Mouse (Mus musculus): ENCODE results near the gene Ldlrap1. TPM values are rescaled to one million over a fixed set of nuclear protein-coding genes. Genes with fewer than 3 reads are reported as not detected.

The Ldlrap1 gene
- total RNA-seq, 1 experiment from 2014 or later: 25.7 TPM

DNA sequence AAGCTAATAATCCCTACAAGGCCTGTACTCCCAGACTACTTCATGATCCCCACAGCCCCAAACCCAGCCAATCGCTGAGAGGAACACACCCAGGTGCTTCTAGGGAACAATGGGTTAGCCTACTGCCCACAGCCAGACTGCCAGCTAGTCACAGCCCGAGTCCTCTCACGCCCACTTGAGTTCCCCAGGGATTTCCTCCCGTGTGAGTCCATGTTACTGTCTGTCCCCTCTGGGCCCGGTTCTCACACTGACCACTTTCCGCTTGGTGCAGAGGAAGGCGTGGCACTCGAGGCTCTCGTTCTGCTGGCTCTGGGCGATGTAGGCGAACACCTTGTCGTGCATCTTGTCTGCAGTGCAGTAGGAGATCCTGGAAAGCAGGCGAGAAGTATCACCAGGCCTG, 12.9 kb downstream of the Ldlrap1 start:
- no peak for ATAC-seq (ENCODE audit: extremely low read depth, insufficient number of reproducible peaks, low FRiP score, poor library complexity, severe bottlenecking)

DNA sequence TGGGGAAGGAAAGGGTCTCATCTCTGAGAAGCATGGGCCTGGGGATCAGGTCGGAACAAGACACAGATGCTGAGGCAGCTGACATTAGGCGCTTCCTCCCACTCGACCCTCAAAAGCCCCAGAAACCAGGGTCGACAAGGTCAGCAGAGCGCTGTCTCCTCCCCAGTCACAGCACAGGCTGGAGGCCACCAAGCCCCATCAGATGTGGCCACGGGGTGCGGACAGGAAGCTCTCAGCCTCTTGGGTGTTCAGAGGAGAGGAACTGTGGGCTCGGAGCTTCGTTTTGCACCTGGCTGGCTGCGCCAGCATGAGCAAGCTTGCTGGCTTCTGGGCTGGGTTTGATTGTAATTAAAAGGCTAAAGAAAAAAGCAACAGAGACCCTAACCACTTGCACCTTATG, 13.5 kb downstream of the Ldlrap1 start:
- no peak for ATAC-seq (ENCODE audit: extremely low read depth, insufficient number of reproducible peaks, low FRiP score, poor library complexity, severe bottlenecking)

DNA sequence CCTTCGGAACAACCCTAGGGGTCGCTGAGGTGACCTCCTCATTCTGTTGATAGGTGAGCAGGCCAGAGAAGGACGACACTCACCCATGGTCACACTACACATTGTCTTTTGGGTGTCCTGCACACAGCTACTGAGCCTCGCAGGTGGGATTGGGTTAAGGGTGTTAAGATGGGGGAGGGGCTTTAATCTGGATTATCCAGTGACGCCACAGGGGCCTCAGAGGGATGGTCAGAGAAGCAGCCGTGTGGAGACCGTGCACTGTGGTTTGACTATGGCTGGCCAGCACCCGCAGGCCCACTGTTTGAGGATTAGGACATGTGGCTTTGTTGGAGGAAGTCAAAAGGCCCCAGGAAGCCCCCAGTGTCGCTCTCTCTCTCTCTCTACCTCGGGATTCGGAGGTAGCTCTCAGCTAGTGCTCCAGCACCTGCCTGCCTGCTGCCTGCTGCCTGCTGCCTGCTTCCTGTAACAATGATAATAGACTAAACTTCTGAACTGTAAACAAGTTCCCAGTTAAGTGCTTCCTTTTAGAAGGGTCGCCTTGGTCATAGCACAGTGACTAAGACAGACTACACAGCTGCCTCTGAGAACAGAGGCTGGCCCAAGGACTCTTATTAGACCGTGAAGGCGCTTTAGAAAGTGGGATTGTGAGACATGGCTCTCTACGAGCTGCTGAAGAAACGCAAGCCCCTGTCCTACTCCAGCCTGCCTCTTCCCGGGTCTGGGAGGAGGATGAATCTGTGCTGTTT, 14.1 kb downstream of the Ldlrap1 start:
- peak; percentile 3; the same call in 1 of the 2 replicates for ATAC-seq (ENCODE audit: extremely low read depth, insufficient number of reproducible peaks, low FRiP score, poor library complexity, severe bottlenecking)

DNA sequence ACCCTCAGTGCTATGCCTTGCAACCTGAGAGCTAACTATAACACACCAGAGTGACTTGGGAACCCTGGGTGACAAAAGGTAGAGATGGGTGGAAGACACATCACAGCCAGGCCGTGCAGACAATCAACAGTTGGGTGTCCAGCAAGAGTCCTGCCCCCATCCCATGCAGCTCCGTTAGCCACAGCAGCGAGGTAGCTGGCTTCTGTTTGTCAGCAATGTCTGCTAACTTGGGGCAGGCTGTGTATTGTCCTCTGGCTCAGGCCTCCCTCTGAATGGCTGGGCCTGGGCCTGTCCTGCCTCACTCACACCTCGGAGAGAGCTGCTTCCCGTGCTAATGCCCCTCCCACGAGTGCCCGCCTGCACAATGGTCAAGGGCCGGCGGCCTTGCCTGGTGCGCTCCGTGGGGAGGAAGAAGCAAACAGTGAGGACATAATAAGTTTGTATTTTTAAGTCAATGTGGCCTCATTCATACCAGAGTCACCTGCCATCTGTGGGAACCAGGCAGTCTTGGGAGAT, 14.9 kb downstream of the Ldlrap1 start:
- no peak for ATAC-seq (ENCODE audit: extremely low read depth, insufficient number of reproducible peaks, low FRiP score, poor library complexity, severe bottlenecking)

DNA sequence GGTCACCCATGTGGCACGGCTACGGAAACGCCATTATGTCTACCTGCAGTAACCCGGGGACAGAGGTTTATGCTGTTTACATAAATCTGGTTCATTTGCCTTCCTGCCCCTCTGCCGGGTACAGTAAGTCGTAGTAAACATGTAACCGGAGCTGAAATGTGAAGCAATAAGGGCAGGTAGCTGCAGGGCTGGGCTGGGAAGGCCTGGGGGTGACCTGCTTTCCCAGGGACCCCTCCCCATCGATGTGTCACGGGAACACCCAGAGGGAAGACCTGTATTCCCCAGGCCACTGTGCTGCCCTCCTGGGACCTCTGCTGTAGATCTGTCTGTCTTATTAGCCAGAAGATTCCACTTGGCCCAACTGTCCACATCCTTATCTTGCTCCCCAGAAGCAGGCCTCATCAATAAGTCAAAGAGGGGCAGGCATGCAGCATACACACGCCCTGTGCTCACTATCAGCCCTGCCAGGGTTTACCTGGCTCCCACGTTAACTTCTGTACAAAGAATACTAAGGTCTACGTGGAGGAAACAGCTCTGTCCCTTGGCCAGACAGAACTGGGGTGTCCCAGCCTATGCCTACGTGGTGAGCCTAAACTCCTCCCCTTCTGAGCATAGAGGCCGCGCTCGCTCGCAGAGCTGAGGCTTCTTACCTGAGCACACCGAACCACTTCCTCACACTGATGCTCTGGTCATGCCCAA, 16.0 kb downstream of the Ldlrap1 start:
- ATAC-seq (ENCODE audit: extremely low read depth, insufficient number of reproducible peaks, low FRiP score, poor library complexity, severe bottlenecking): no peak

DNA sequence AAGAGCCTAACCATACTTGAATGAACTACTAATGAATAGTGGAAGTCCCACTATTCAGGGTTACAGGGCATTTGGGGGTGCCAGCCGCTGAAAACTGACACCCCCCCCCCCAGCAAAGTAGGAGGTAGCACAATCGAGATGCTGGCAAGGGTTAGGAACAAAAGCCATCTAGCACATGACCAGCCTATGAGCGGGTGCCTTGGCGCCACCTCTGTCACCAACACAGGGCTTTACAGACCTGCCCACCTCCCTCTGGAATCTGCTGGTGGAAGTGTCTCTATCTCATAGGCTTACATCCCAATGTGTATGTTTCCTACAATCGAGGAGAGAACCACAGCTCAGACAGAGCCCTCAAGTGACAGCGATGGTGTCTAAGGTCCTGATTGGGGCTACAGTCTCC, 17.0 kb downstream of the Ldlrap1 start:
- ATAC-seq (ENCODE audit: extremely low read depth, insufficient number of reproducible peaks, low FRiP score, poor library complexity, severe bottlenecking): no peak

DNA sequence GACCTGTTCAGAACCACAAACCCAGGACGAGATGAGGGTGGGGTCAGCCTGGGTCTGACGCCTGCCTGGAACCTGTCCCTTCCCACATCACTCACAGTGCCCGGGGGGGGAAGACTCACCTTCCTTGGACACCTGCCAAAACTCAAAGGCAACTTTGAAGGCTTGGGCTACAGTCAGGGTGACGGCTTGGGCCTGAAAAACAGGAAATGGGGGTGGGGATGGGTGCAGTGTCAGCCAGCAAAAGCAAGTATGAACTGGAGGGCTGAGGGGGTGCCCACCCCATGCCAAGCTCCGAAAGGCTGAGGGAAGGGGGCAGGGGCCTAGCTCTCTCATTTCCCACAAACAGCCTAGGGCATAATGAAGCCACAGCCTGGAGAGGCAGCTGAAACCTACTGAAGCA, 17.6 kb downstream of the Ldlrap1 start:
- peak; percentile 40 for ATAC-seq (ENCODE audit: extremely low read depth, insufficient number of reproducible peaks, low FRiP score, poor library complexity, severe bottlenecking)

DNA sequence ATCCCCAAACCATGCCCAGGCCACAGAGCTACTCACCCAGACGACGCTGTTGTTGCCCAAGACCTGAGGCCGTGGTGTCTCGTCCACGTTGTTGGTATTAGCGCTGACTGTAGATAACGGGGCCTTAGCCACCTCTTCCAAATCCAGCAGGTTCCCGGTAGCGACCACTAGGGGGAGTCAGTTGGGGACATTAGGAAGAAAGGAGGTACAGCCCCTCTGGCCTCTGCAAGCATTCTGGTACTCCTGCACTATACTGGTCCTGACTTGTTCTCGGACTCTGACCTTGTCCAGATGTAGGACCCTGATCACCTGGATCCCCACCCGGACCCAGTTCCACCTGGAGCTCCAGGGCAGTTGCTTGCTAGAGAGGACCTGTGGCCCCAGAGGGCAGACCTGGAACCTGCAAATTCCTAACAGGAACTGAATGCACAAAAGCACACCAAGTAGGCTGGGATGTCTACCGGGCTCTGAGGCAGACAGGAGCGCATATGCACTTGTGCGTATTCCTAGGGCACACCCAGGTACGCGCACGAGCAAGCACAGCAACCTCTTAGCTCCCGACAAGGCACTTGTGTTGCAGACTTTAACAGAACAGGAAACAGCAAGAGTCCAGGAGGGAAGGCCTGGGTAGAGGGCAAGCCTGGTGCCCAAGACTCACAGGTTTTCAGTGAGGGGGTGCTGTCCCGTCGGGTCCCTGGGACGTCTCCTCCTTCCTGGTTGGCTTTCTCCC, 18.4 kb downstream of the Ldlrap1 start:
- peak; percentile 18; the same call in 1 of the 2 replicates for ATAC-seq (ENCODE audit: extremely low read depth, insufficient number of reproducible peaks, low FRiP score, poor library complexity, severe bottlenecking)

DNA sequence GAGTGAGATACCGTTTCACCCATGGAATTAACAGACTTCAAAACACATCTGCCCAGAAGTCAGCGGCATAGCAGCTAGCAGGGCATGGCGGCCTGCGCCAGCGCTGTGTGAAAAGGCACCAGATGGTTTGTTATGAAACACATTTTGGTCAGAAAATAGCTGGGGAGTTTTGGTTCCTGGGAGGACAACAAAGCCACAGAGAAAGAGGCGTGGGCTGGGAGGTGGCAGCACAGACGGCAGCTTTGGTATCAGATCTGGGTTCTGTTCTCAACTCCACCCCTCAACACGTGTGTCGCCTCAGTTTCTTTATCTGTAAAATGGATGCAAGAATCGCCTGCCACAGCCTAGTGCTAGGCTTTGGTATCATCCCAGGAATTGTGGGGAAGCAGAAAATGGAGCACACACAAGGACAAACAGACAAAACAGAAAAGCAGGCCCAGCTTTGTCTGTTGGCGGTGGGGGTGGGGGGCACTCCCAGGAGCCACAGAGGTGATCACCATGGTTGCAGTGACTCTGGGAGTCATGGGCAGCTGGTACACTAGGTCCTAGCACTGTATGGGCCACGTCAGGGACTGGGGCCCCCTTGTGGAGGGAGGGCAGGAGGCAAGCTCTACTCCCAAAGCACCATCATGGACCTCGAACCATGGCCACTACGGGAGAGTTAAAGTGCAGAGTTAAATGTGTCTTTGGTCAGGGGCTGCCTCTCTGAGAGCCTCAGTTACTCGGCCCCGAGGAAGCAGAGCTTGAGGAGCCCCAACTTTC, 21.7 kb downstream of the Ldlrap1 start:
- no peak for ATAC-seq (ENCODE audit: extremely low read depth, insufficient number of reproducible peaks, low FRiP score, poor library complexity, severe bottlenecking)

DNA sequence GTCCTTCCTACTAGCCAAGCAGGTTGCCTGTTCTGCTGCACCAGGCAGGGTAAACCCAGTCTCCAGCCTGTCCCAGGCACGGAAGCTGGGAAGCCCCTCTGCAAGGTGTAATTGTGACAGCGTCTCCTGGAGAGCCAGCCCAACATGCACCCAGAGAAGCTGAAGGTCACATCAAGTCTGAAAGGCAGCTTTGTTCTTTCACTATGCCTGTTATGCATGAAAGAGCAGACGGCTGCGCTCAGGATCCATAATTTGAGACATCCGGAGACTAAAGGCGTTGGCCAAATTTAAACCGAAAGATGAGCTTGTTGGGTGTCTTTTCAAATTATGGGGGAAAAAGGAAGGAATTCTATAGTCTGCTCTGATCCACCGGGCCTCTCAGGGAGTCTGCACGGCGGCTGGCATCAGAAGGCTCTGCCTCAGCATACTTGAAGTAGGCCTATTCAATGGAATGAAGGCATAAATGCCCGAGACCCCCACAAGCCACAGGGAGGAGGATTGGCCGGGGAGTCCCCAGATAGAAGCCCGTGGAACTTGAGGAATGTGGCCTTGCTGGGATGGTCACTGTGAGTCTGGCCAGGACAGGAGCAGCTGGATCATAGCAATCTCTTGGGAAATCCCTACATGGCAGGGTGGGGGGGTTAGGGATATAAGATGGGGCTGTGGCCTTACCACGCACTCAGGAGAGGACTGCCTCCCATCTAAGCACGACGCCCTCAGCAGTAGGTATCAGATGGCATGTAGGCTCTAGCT, 23.8 kb downstream of the Ldlrap1 start:
- ATAC-seq (ENCODE audit: extremely low read depth, insufficient number of reproducible peaks, low FRiP score, poor library complexity, severe bottlenecking): no peak

DNA sequence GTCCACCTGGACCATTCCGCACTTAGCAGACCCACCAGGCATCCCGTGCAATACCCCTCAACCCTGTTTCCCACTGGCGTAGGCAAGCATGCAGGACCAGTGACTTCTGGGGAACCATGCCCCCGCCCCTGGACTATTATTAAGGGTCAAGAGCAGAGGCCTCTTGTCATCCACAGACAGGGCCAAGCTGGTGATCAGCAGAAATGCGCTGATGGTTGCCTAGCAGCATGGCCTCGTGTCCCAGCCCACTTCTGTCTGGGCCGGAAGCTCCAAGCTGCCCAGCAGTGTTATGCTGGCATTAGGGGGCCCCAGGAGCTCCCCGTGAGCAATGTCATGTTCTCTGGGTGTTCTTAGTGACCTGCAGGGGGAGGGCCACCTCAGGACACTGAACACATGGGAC, 25.9 kb downstream of the Ldlrap1 start:
- no peak for ATAC-seq (ENCODE audit: extremely low read depth, insufficient number of reproducible peaks, low FRiP score, poor library complexity, severe bottlenecking)

DNA sequence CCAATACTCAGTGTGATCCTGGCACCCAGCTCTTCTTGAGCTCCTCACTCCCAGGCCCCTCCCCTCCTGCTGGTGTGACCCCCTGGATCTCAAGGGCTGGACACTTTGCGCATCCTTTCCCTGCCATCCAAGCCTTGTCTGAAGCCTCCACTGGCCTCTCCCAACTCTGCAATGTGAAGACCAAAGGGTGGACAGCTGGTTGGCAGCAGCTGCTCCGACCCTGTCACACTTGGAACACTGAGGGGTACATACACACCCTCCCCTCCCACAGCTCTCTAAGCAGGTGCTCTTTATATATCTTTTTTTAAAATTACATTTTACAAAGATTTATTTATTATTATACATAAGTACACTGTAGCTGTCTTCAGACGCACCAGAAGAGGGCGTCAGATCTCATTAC, 27.6 kb downstream of the Ldlrap1 start:
- no peak for ATAC-seq (ENCODE audit: extremely low read depth, insufficient number of reproducible peaks, low FRiP score, poor library complexity, severe bottlenecking)

DNA sequence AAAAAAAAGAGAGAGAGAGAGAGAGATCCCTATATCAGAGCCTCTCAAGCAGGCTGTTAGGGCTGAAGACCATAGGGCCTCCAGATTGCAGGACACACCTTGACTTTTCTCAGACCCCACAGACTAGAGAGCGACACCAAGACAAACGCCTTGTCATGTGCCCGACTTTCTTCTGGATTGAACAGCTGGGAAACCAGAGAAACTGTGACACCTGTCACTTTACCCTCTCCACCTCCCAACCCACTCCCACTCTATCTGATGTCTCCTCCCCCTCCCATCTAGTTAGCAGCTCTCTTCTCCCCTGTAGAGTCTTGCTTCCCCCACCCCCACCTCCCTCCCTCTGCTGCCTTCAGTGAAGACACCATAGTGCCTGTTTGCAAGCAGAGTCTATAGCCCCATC, 28.3 kb downstream of the Ldlrap1 start:
- ATAC-seq (ENCODE audit: extremely low read depth, insufficient number of reproducible peaks, low FRiP score, poor library complexity, severe bottlenecking): no peak

DNA sequence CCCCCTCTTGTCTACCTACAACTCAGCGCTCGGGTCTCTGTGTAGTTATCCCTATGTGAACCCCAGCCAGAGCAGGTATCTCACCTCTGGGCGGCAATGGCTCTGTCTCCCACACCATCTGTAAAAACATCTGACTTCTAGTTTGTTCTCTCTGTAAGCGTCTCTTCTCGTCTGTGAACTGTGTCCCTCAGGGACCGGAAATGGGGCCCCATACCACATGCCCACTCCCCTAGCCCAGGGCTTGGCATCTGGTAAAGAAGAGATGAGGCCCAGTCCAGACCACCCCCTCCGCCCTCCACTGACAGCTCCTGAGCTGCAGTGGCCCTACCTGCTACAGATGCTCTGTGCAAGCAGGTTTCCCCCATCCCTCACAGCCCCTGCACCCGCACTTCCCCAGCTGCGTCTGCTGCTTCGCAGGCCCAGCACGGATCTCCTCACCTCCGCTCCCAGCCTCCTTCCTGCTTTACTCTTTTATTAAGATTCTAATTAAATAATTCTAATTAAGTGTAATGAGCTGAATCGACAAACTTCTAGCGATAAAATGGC, 30.4 kb downstream of the Ldlrap1 start:
- no peak for ATAC-seq (ENCODE audit: extremely low read depth, insufficient number of reproducible peaks, low FRiP score, poor library complexity, severe bottlenecking)

DNA sequence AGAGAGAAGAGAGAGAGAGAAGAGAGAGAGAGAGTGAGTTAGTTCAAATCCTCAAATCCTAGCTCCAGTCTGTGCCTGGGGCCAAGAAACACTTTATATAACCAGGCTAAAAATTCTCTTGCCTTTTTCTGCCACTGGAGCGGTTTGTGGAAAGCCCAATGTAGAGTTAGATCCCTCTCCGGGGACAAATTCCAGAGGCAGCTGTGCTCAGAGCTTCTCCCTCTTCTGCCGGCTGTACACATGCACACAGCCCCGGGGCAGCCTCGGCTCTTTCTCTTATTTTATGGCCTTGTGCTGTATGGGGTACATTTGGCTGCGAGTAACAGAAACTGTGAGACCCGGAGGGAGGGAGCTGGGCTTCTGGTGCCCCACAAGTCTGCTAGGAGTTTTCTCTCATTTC, 31.7 kb downstream of the Ldlrap1 start:
- ATAC-seq (ENCODE audit: extremely low read depth, insufficient number of reproducible peaks, low FRiP score, poor library complexity, severe bottlenecking): no peak

DNA sequence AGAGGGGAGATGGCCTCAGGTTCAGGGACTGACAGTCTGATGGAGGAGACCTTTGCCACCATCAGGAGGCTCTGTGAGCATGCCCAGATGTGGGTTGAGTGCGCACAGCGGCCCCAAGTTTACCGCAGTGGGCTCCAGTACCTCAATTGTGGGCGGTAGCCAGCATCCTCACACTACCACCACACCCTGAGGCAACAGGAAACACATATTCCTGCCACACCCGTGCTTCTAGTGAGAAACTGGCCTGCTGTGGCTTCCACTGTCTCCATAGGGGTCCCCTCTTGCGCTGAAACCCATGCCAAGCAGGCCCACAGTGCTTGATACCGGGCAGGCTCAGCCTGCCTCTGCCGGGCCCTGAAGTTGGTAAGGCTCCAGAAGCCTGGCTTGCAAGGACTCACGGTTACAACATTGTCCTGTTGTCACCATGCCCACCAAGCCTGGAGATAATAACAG, 33.2 kb downstream of the Ldlrap1 start:
- ATAC-seq (ENCODE audit: extremely low read depth, insufficient number of reproducible peaks, low FRiP score, poor library complexity, severe bottlenecking): peak; percentile 56

DNA sequence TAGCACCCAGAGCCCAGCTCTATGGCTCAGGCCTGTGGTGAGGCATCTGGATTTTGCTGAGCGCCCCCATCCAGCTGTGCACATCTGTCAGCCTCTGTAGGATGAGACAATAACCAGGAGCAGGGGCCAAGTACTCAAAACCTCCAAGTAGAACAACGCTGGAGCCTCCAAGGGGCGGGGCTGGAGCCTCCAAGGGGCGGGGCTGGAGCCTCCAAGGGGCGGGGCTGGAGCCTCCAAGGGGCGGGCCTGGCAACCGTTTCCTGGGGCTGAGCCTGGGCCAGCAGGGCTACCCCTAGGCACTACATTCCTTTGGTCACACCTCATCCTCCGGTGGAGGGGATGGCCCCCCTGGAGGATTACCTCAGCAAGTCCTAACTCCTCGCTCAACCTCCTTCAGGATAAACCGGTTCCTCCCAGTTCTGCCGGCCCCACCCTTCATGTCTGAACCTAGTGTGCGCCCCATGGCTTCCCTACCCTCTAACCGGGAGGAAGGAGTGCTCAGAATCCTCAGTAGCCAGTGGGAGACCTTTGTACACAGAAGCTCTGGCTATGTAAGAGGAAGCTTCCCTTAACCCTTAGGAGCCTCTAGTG, 33.7 kb downstream of the Ldlrap1 start:
- no peak for ATAC-seq (ENCODE audit: extremely low read depth, insufficient number of reproducible peaks, low FRiP score, poor library complexity, severe bottlenecking)

DNA sequence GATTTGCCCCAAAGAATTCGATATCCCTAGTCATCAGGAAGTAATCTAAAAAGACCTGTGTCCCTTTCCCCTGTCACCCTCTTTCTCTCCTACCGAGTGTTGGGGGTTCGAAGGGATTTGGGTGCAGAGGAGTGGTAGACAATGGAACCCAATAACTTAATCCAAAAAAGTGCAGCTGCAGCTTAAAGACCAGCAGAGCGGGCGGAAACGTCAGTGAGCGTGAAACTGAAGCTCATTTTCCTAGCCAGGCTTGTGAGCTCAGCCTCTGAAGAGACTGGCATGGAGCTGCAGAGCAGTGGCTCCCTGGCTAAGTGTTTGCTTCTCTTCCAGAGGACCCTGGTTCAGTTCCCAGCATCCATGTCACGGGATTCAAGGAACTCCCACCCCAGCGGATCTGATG, 34.5 kb downstream of the Ldlrap1 start:
- ATAC-seq (ENCODE audit: extremely low read depth, insufficient number of reproducible peaks, low FRiP score, poor library complexity, severe bottlenecking): no peak
